8 mouse cellular contexts compared by ENCODE assay signal in the genomic region with DNA sequence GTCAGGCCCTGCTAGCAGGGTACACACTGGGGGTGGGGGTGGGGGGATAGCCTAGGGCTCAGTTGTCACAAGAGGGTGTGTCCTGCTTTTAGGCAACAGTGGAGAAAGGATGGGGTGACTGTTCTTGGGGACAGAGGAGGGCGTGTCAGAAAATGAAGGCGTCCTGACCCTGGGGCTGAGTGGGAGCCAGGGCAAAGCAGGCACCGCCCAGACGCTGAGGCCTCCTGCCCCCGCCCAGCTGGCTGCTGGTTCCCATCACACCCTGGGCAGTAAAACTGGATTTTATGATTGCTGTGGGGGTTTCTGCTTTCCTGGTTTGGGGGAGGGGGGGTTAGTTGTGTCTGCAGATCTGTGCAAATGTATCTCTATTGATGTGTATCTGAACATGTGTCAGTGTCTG. TPM values are rescaled to one million over a fixed set of nuclear protein-coding genes. Genes with fewer than 3 reads are reported as not detected.
DNase-seq lines count a peak whose midpoint lies in the region; ATAC-seq and TF ChIP-seq lines count a peak whose summit lies in the region.

No protein-coding gene starts in this region.

- H3K4me1 ChIP-seq in heart, embryonic 11.5 days (ENCODE audit: control insufficient read depth, insufficient read depth, low read length) = peaks cover 15% of the 10 kb centered on the region
- peaks cover 51% of the 10 kb centered on the region for H3K4me1 ChIP-seq in small intestine, adult 2 months (ENCODE audit: control insufficient read depth, insufficient read depth, insufficient read length, low read length)

- 0 out of 2 replicates have a peak, but pooled peaks have one; percentile 11 for ATAC-seq in heart, embryonic 11.5 days (replicated peaks; ENCODE audit: insufficient number of reproducible peaks, low FRiP score, low TSS enrichment)

- H3K4me2 ChIP-seq in heart, embryonic 11.5 days = no peak overlapping the region

- H3K36me3 ChIP-seq in heart, embryonic 11.5 days (ENCODE audit: control insufficient read depth, insufficient read depth, low read length) = no peaks in the 10 kb centered on the region
- no peaks in the 10 kb centered on the region for H3K36me3 ChIP-seq in small intestine, adult 2 months (ENCODE audit: control insufficient read depth, insufficient read depth, low read length)

- WGBS in heart, embryonic 11.5 days (ENCODE audit: insufficient replicate concordance) = 58% methylated on average over 5 of the region's 5 CpGs
- WGBS in small intestine, adult 2 months = 33% methylated on average over 5 of the region's 5 CpGs

- TF ChIP-seq POLR2A in small intestine, adult 2 months (IDR thresholded peaks at IDR 0.05; ENCODE audit: low read depth, low read length) = no peak

- H3K27ac ChIP-seq in heart, embryonic 11.5 days (ENCODE audit: low read depth, low read length) = 0 out of 2 replicates have a peak overlapping the region, but pooled peaks have one; percentile 35
- H3K27ac ChIP-seq in small intestine, adult 2 months (ENCODE audit: insufficient read depth, low read depth, low read length) = peak overlapping the region; percentile 99

- TF ChIP-seq CTCF in small intestine, adult 2 months (IDR thresholded peaks at IDR 0.05; ENCODE audit: extremely low read depth, insufficient read length, insufficient replicate concordance, low read depth, low read length) = no peak

- peak; percentile 55 to 88 for DNase-seq in urinary bladder, adult 18-20 months (ENCODE audit: low spot score in 2 of 2)
- no peak for DNase-seq in urinary bladder, postnatal 10 days (ENCODE audit: low spot score)
- DNase-seq in liver = peak; percentile 84
- no peak for DNase-seq in right cerebral cortex, adult 18-20 months
- DNase-seq in left cerebral cortex, adult 11 months (ENCODE audit: low spot score) = no peak
- no peak for DNase-seq in layer of hippocampus, postnatal 36 days

- no peaks in the 10 kb centered on the region for H3K9me3 ChIP-seq in heart, embryonic 11.5 days (replicated peaks; ENCODE audit: control insufficient read depth, low read length)

- H3K27me3 ChIP-seq in heart, embryonic 11.5 days (ENCODE audit: control insufficient read depth, insufficient read depth, low read length) = peaks cover 5% of the 10 kb centered on the region
- no peaks in the 10 kb centered on the region for H3K27me3 ChIP-seq in small intestine, adult 2 months (ENCODE audit: control insufficient read depth, insufficient read depth, low read length)

- no peak overlapping the region for H3K9ac ChIP-seq in heart, embryonic 11.5 days (ENCODE audit: low read depth, low read length)

- H3K4me3 ChIP-seq in heart, embryonic 11.5 days (ENCODE audit: low read depth, low read length) = no peak overlapping the region
- no peak overlapping the region for H3K4me3 ChIP-seq in small intestine, adult 2 months (ENCODE audit: low read depth, low read length)

RNA-seq across cellular contexts. Expression of a gene that starts 21.9 kb away (rescaled TPM):
- not detected in 2 replicates for polyA plus RNA-seq in heart, embryonic 11.5 days (2014; fragmentation: Nextera tagmentation; extraction: Ambion mirVana)
- 0.18 and 0.23 TPM in 2 replicates for polyA plus RNA-seq in small intestine, adult 2 months (2012; rRNA removed)
- total RNA-seq in layer of hippocampus, postnatal 36 days (2021) = not detected

RNA-seq across cellular contexts. Expression of a gene that starts 28.3 kb away (rescaled TPM):
- polyA plus RNA-seq in heart, embryonic 11.5 days (2014; fragmentation: Nextera tagmentation; extraction: Ambion mirVana) = 30.4 and 36.8 TPM in 2 replicates
- 1,332 and 3,924 TPM in 2 replicates for polyA plus RNA-seq in small intestine, adult 2 months (2012; rRNA removed)
- total RNA-seq in layer of hippocampus, postnatal 36 days (2021) = under 1 TPM in 1 of 2 experiments, not detected in 1; 0.18 TPM

RNA-seq across cellular contexts. Expression of a gene that starts 35.9 kb away (rescaled TPM):
- polyA plus RNA-seq in heart, embryonic 11.5 days (2014; fragmentation: Nextera tagmentation; extraction: Ambion mirVana) = 1.2 and 1.7 TPM in 2 replicates
- 0.22 and 0.76 TPM in 2 replicates for polyA plus RNA-seq in small intestine, adult 2 months (2012; rRNA removed)
- not detected for total RNA-seq in layer of hippocampus, postnatal 36 days (2021)

RNA-seq across cellular contexts. Expression of a gene that starts 51.5 kb away (rescaled TPM):
- polyA plus RNA-seq in heart, embryonic 11.5 days (2014; fragmentation: Nextera tagmentation; extraction: Ambion mirVana) = 0.07 TPM in 1 of 2 replicates, not detected in the other
- 0.09 and 0.10 TPM in 2 replicates for polyA plus RNA-seq in small intestine, adult 2 months (2012; rRNA removed)
- total RNA-seq in layer of hippocampus, postnatal 36 days (2021) = not detected

RNA-seq across cellular contexts. Expression of a gene that starts 52.0 kb away (rescaled TPM):
- 39.3 and 41.9 TPM in 2 replicates for polyA plus RNA-seq in heart, embryonic 11.5 days (2014; fragmentation: Nextera tagmentation; extraction: Ambion mirVana)
- 141 and 200 TPM in 2 replicates for polyA plus RNA-seq in small intestine, adult 2 months (2012; rRNA removed)
- total RNA-seq in layer of hippocampus, postnatal 36 days (2021) = under 1 TPM in 1 of 2 experiments, not detected in 1; 0.71 TPM

Comparison
In these comparisons a context has a peak if more than half of its experiments do, and no peak if none do; other contexts are left out.
1. DNase-seq: peak in urinary bladder, adult 18-20 months (2 of 2) and liver (single experiment); none in urinary bladder, postnatal 10 days (single experiment), right cerebral cortex, adult 18-20 months (single experiment), left cerebral cortex, adult 11 months (single experiment) and layer of hippocampus, postnatal 36 days (0 of 2).
2. RNA of a gene that starts 28.3 kb away (polyA plus RNA-seq): 1,332 to 3,924 TPM in small intestine, adult 2 months; 30.4 to 36.8 TPM in heart, embryonic 11.5 days; every median in the first group is over 10 times any median in the second.